Mouse (Mus musculus) myocyte (in vitro differentiated cells): ENCODE measurements around the gene Gm4340.
"Not testable (repeated sequence)": the region's sequence is repeated elsewhere in the genome, so short reads cannot be mapped to it uniquely, and the experiment has no call there.

Source experiments
- MAX ChIP-seq: IDR thresholded peaks from one replicate; pipeline ENCODE4 v1.6.1; 2011; ENCODE audit warnings: low read depth, mild to moderate bottlenecking, control low read depth
- USF1 ChIP-seq: IDR thresholded peaks from one replicate; pipeline ENCODE4 v1.6.1; 2011; ENCODE audit warnings: low read depth, mild to moderate bottlenecking, control low read depth, moderate library complexity

- TF ChIP-seq USF1, MAX: not testable (repeated sequence)
Observed at GRCm38 (mm10) chr10:104168215-104168614, 25.6 kb upstream of the Gm4340 start, which contains the start of gene Gm21304.
